Mouse (Mus musculus): ENCODE measurements at regions not wholly inside any gene's neighbourhood (a gene's known extent, or its start where the extent isn't known, plus 50 kb on each side); places are given as distances from the start of the nearest gene placed in this dataset.
A peak's percentile ranks its signal among the peaks of the same experiment; 100 is the strongest.

DNA sequence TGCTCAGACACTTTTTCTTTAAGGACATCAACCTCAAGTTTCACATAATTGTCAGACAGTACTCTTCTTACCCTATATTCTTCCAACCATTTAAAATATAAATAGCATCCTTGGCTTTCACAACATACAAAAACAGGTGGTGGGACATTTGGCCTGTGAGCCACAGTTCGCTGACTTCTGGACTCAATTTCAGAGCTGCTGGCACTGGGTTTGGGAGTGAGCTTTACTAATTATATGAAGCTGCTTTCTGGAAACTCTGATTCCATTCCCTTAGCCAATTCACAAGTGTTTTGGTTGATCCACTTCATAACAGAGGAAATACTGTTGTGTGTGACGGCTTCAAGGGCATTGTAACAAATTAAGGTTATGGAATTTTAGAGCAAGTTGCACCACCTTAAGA, 285.9 kb upstream of the Smarca2 start:
- Histone ChIP-seq H3K9ac (no peak overlapping the region), H3K4me1 (replicated peaks) (no peaks in the 10 kb centered on the region), H3K27ac (no peak overlapping the region), H3K27me3 (replicated peaks) (no peaks in the 10 kb centered on the region), H3K4me2 (replicated peaks) (no peak overlapping the region), H3K36me3 (no peaks in the 10 kb centered on the region), H3K9me3 (no peaks in the 10 kb centered on the region), H3K4me3 (replicated peaks) (no peak overlapping the region)
- ATAC-seq: no peak
- WGBS: 93% methylated on average over 2 of the region's 2 CpGs

GRCm38 (mm10) chr19:26323682-26324081, 281.2 kb upstream of the Smarca2 start:
- Histone ChIP-seq H3K27ac (no peak overlapping the region), H3K9me3 (no peaks in the 10 kb centered on the region), H3K4me3 (replicated peaks) (no peak overlapping the region), H3K4me2 (replicated peaks) (no peak overlapping the region), H3K4me1 (replicated peaks) (no peaks in the 10 kb centered on the region), H3K27me3 (replicated peaks) (no peaks in the 10 kb centered on the region), H3K36me3 (no peaks in the 10 kb centered on the region), H3K9ac (no peak overlapping the region)
- 80% methylated on average over 5 of the region's 5 CpGs for WGBS
- no peak for ATAC-seq

- no peaks in the 10 kb centered on the region for H3K36me3 ChIP-seq
- H3K27ac ChIP-seq: no peak overlapping the region
- no peaks in the 10 kb centered on the region for H3K27me3 ChIP-seq (replicated peaks)
- H3K4me2 ChIP-seq (replicated peaks): no peak overlapping the region
- H3K4me1 ChIP-seq (replicated peaks): no peaks in the 10 kb centered on the region
- no peak overlapping the region for H3K4me3 ChIP-seq (replicated peaks)
- WGBS: 90% methylated on average over 4 of the region's 4 CpGs
- no peaks in the 10 kb centered on the region for H3K9me3 ChIP-seq
- ATAC-seq: no peak
- H3K9ac ChIP-seq: no peak overlapping the region
These were observed 265.7 kb upstream of the Smarca2 start for GRCm38 (mm10) chr19:26339120-26339519.

GRCm38 (mm10) chr19:26340155-26340554, 264.7 kb upstream of the Smarca2 start:
- H3K4me1 ChIP-seq (replicated peaks): no peaks in the 10 kb centered on the region
- no peak overlapping the region for H3K27ac ChIP-seq
- WGBS: 69% methylated on average over 3 of the region's 3 CpGs
- H3K36me3 ChIP-seq: no peaks in the 10 kb centered on the region
- no peak for ATAC-seq
- H3K4me3 ChIP-seq (replicated peaks): no peak overlapping the region
- no peaks in the 10 kb centered on the region for H3K9me3 ChIP-seq
- no peaks in the 10 kb centered on the region for H3K27me3 ChIP-seq (replicated peaks)
- H3K4me2 ChIP-seq (replicated peaks): no peak overlapping the region
- no peak overlapping the region for H3K9ac ChIP-seq

- 82% methylated on average over 7 of the region's 7 CpGs for WGBS
- no peak for ATAC-seq
- Histone ChIP-seq H3K27ac (no peak overlapping the region), H3K4me3 (replicated peaks) (no peak overlapping the region), H3K9ac (no peak overlapping the region), H3K9me3 (no peaks in the 10 kb centered on the region), H3K27me3 (replicated peaks) (no peaks in the 10 kb centered on the region), H3K36me3 (no peaks in the 10 kb centered on the region), H3K4me1 (replicated peaks) (no peaks in the 10 kb centered on the region), H3K4me2 (replicated peaks) (no peak overlapping the region)
These were observed 249.8 kb upstream of the Smarca2 start for GRCm38 (mm10) chr19:26355054-26355453.

DNA sequence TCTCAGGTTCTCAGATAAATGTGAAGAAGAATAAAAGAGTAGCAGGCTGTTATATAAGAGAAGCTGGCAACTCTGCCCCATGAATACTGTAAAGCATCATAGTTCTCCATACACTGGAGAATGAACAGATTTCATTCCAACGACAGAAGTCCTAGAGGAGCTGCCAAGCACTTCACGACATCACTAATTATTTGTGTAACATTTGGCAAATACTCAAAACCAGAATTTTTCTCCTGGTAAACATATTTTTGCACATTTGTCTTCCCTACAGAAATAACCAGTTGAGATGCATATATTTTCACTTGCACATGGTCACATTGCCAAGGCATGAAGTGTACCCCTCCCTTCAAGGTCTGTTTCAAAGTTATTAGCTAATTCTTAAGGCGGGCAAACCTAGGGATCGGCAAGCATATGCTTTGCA, 220.9 kb upstream of the Smarca2 start:
- Histone ChIP-seq H3K4me3 (replicated peaks) (no peak overlapping the region), H3K9me3 (no peaks in the 10 kb centered on the region), H3K9ac (no peak overlapping the region), H3K27me3 (replicated peaks) (no peaks in the 10 kb centered on the region), H3K4me1 (replicated peaks) (no peaks in the 10 kb centered on the region), H3K27ac (no peak overlapping the region), H3K4me2 (replicated peaks) (no peak overlapping the region), H3K36me3 (no peaks in the 10 kb centered on the region)
- 74% methylated on average over 4 of the region's 4 CpGs for WGBS
- ATAC-seq: no peak

DNA sequence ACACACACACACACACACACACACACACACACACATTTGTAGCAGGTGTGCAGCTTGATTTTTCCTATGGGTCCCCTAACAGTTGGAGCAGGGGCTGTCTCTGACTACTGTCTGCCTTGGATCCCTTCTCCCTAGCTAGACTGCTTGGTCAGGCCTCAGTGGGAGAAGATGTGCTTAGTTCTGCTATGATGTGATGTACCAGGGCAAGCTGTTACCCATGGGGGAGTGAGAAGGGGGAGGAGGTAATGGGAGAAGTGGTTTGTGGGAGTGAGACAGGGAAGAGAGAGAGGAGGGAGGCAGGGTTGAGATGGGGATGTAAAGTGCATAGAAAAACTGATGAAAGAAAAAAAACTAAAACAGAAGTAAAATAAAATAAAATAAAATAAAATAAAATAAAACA, 218.8 kb upstream of the Smarca2 start:
- Histone ChIP-seq H3K4me3 (replicated peaks) (no peak overlapping the region), H3K4me1 (replicated peaks) (no peaks in the 10 kb centered on the region), H3K27ac (no peak overlapping the region), H3K4me2 (replicated peaks) (no peak overlapping the region), H3K9me3 (no peaks in the 10 kb centered on the region), H3K27me3 (replicated peaks) (no peaks in the 10 kb centered on the region), H3K9ac (no peak overlapping the region), H3K36me3 (no peaks in the 10 kb centered on the region)
- no peak for ATAC-seq

DNA sequence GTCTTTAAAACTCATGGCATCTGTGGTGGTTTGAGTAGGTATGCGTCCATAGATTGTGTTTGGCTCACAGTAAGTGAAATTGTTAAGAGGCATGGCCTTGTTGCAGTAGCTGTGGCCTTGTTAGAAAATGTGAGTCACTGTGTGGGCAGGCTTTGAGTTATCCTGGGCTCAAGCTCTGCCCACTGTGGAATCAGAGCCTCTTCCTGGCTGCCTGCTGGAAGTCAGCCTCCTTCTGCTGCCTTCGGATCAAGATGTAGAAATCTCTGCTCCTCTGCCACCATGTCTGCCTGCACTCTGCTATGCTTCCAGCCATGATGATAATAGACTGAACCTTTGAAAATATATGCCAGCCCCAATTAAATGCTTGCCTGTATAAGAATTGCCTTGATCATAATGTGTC, 192.2 kb upstream of the Smarca2 start:
- H3K4me1 ChIP-seq (replicated peaks): no peaks in the 10 kb centered on the region
- 87% methylated on average over 2 of the region's 2 CpGs for WGBS
- no peaks in the 10 kb centered on the region for H3K36me3 ChIP-seq
- no peaks in the 10 kb centered on the region for H3K9me3 ChIP-seq
- ATAC-seq: no peak
- H3K27ac ChIP-seq: no peak overlapping the region
- H3K9ac ChIP-seq: no peak overlapping the region
- H3K27me3 ChIP-seq (replicated peaks): no peaks in the 10 kb centered on the region
- H3K4me2 ChIP-seq (replicated peaks): no peak overlapping the region
- H3K4me3 ChIP-seq (replicated peaks): no peak overlapping the region

DNA sequence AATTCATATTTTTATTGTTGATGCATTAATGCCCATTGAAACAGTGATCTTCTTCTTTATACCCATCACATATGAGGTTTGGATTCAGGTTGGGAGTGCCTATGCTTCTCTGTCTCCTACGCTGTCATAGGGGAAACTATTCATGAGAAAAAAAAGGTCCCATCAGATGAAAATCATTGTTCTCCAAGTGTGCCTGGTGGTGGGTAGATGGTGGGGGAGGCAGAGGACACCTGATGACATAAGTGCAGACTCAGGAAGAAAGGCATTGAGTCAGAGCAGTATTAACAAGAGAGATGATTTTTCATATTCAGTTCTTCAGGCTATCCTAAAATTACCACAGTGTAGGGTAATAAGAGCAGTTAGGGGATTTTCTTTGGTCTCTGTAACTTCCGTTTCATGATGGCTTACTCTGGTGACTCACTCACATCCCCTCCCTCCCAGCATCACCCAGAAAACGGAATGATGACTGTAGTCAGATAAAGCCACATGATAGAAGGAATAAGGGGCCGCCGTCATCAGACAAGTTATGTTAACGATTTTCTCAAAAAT, 190.3 kb upstream of the Smarca2 start:
- H3K9me3 ChIP-seq: no peaks in the 10 kb centered on the region
- WGBS: 86% methylated on average over 6 of the region's 6 CpGs
- no peak overlapping the region for H3K4me3 ChIP-seq (replicated peaks)
- no peak overlapping the region for H3K9ac ChIP-seq
- no peak overlapping the region for H3K27ac ChIP-seq
- no peak overlapping the region for H3K4me2 ChIP-seq (replicated peaks)
- no peaks in the 10 kb centered on the region for H3K27me3 ChIP-seq (replicated peaks)
- ATAC-seq: no peak
- H3K36me3 ChIP-seq: no peaks in the 10 kb centered on the region
- no peaks in the 10 kb centered on the region for H3K4me1 ChIP-seq (replicated peaks)

- Histone ChIP-seq H3K9me3 (no peaks in the 10 kb centered on the region), H3K9ac (no peak overlapping the region), H3K27me3 (replicated peaks) (no peaks in the 10 kb centered on the region), H3K4me3 (replicated peaks) (no peak overlapping the region), H3K27ac (no peak overlapping the region), H3K36me3 (no peaks in the 10 kb centered on the region), H3K4me2 (replicated peaks) (no peak overlapping the region), H3K4me1 (replicated peaks) (no peaks in the 10 kb centered on the region)
- WGBS: 65% methylated on average over 2 of the region's 2 CpGs
- no peak for ATAC-seq
These were observed 185.1 kb upstream of the Smarca2 start for GRCm38 (mm10) chr19:26419781-26420180.

DNA sequence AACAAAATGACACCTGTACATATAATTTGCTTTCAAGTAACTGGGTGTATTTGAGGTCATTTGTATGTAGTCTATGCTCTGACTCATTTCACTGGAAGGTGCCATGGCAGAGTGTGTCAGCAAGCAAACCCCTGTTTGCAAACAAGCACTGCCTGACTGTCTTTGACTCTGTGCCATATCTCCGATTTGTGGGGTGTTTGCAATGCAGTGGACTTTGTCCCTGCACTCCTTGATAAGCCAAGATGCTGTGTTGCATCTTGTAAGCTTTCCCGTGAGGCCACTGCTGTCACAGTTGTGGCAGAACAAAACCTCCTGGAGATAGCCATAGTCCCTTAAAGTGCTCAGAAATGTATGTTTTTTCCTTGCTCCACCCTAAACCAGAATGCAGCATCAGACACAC, 165.7 kb upstream of the Smarca2 start:
- no peak overlapping the region for H3K27ac ChIP-seq
- H3K4me3 ChIP-seq (replicated peaks): no peak overlapping the region
- H3K4me1 ChIP-seq (replicated peaks): no peaks in the 10 kb centered on the region
- no peaks in the 10 kb centered on the region for H3K27me3 ChIP-seq (replicated peaks)
- WGBS: 59% methylated on average over 2 of the region's 2 CpGs
- ATAC-seq: peak; percentile 41; the same call in 1 of the 2 replicates
- H3K36me3 ChIP-seq: no peaks in the 10 kb centered on the region
- no peak overlapping the region for H3K4me2 ChIP-seq (replicated peaks)
- H3K9ac ChIP-seq: no peak overlapping the region
- no peaks in the 10 kb centered on the region for H3K9me3 ChIP-seq

DNA sequence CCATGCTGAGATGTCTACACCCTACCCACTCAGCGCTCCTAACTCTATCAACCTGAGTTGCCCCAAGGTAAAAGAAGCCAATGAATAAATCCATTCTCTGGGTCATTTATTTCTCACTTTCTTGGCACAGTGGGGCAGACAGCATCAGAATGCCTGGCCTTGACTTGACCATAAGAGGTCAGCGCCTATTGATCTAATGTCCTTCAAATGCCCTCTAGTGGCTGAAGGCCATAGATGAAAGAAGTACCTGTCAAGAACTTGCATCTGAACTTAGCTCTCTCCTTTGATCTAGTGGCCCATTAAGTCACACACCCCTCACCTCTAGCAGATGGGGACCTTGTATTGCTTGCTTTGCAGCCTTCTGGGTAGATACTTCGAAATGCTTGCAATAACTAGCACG, 159.5 kb upstream of the Smarca2 start:
- Histone ChIP-seq H3K27me3 (replicated peaks) (no peaks in the 10 kb centered on the region), H3K27ac (no peak overlapping the region), H3K4me2 (replicated peaks) (no peak overlapping the region), H3K4me3 (replicated peaks) (no peak overlapping the region), H3K9ac (no peak overlapping the region), H3K9me3 (no peaks in the 10 kb centered on the region), H3K36me3 (no peaks in the 10 kb centered on the region), H3K4me1 (replicated peaks) (no peaks in the 10 kb centered on the region)
- 84% methylated on average over 4 of the region's 4 CpGs for WGBS
- no peak for ATAC-seq

- no peaks in the 10 kb centered on the region for H3K4me1 ChIP-seq (replicated peaks)
- H3K4me2 ChIP-seq (replicated peaks): no peak overlapping the region
- no peaks in the 10 kb centered on the region for H3K27me3 ChIP-seq (replicated peaks)
- no peak overlapping the region for H3K27ac ChIP-seq
- H3K9me3 ChIP-seq: no peaks in the 10 kb centered on the region
- no peak for ATAC-seq
- H3K4me3 ChIP-seq (replicated peaks): no peak overlapping the region
- H3K9ac ChIP-seq: no peak overlapping the region
- H3K36me3 ChIP-seq: no peaks in the 10 kb centered on the region
- WGBS: 83% methylated on average over 7 of the region's 7 CpGs
These were observed 157.3 kb upstream of the Smarca2 start for GRCm38 (mm10) chr19:26447427-26448023.
